ENCODE assay signal across 13 mouse cellular contexts in the genomic region with DNA sequence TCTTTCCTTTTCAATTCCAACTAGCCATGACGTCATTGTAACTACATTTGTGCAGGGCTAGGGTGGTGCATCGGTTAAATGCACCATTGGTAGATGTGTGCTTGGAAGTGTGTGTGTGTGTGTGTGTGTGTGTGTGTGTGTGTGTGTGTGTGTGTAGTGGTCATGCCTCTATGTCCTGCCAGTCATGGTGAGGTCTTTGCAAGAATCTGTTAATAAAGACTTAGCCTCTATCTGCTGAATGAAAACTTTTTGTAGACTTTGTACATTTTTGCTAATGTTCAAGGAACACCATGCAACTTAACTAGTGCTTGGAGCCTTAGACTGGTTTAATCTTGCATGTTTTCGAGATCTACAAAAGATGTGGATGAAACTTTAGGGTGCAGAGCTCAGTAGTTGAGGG. TPM values are rescaled to one million over a fixed set of nuclear protein-coding genes. Genes with fewer than 3 reads are reported as not detected.
DNase-seq lines count a peak whose midpoint lies in the region; ATAC-seq and TF ChIP-seq lines count a peak whose summit lies in the region.
"Had no signal": no experiment of that assay in that cellular context is flagged by ENCODE, and none has a peak within 500 bp of the region (broad histone marks: within the 10 kb centered on the region; RNA-seq: fewer than 3 reads in every experiment).

No protein-coding gene starts in this region.

- H3K4me1 ChIP-seq in hindbrain, embryonic 11.5 days (replicated peaks; ENCODE audit: control insufficient read depth, insufficient read depth, low read length) = peaks cover 5% of the 10 kb centered on the region; the same call in 1 of the 2 replicates
- peaks cover 27% of the 10 kb centered on the region for H3K4me1 ChIP-seq in midbrain, embryonic 13.5 days (replicated peaks)
- H3K4me1 ChIP-seq in liver, postnatal 0 days (ENCODE audit: insufficient read depth) = no peaks in the 10 kb centered on the region
- H3K4me1 ChIP-seq: liver, embryonic 13.5 days had no signal

- no peak overlapping the region for H3K4me2 ChIP-seq in hindbrain, embryonic 11.5 days (replicated peaks; ENCODE audit: low read depth, low read length)
- no peak overlapping the region for H3K4me2 ChIP-seq in midbrain, embryonic 13.5 days (replicated peaks)
- no peak overlapping the region for H3K4me2 ChIP-seq in liver, postnatal 0 days (ENCODE audit: low read depth, low read length)
- H3K4me2 ChIP-seq: heart, embryonic 13.5 days; liver, embryonic 13.5 days had no signal

- no peaks in the 10 kb centered on the region for H3K36me3 ChIP-seq in hindbrain, embryonic 11.5 days (ENCODE audit: control insufficient read depth, insufficient read depth, low read length)
- H3K36me3 ChIP-seq in midbrain, embryonic 13.5 days = no peaks in the 10 kb centered on the region
- H3K36me3 ChIP-seq in liver, postnatal 0 days (replicated peaks; ENCODE audit: insufficient read depth, low read length) = no peaks in the 10 kb centered on the region
- H3K36me3 ChIP-seq: heart, embryonic 13.5 days; liver, embryonic 13.5 days had no signal

- no peak overlapping the region for H3K9ac ChIP-seq in hindbrain, embryonic 11.5 days (ENCODE audit: low read depth, low read length)
- H3K9ac ChIP-seq in midbrain, embryonic 13.5 days (replicated peaks) = no peak overlapping the region
- H3K9ac ChIP-seq in liver, postnatal 0 days (replicated peaks) = no peak overlapping the region
- H3K9ac ChIP-seq: heart, embryonic 13.5 days; liver, embryonic 13.5 days had no signal

- no peak for TF ChIP-seq EP300 in liver, postnatal 0 days (IDR thresholded peaks at IDR 0.05; ENCODE audit: low read depth)

- ATAC-seq in hindbrain, embryonic 11.5 days (ENCODE audit: low FRiP score) = peak; percentile 76
- peak; percentile 59 for ATAC-seq in midbrain, embryonic 13.5 days
- ATAC-seq in liver, postnatal 0 days = no peak

- no peak overlapping the region for H3K4me3 ChIP-seq in left cerebral cortex, adult 2 months
- H3K4me3 ChIP-seq in hindbrain, embryonic 11.5 days (ENCODE audit: low read depth, low read length) = no peak overlapping the region
- no peak overlapping the region for H3K4me3 ChIP-seq in midbrain, embryonic 13.5 days (replicated peaks)
- H3K4me3 ChIP-seq in liver, postnatal 0 days (ENCODE audit: low read depth, low read length) = no peak overlapping the region
- H3K4me3 ChIP-seq: heart, embryonic 13.5 days; liver, embryonic 13.5 days had no signal

- no peak for DNase-seq in left cerebral cortex, adult 2 months (ENCODE audit: extremely low spot score in 1 of 2, low spot score in 2 of 2)
- DNase-seq in left cerebral cortex, postnatal 4 days = no peak
- no peak for DNase-seq in hindbrain, embryonic 11.5 days (ENCODE audit: low spot score)
- DNase-seq in testis, postnatal 10 days (ENCODE audit: low spot score) = no peak
- no peak for DNase-seq in layer of hippocampus, adult 9-10 months (ENCODE audit: low spot score)
- DNase-seq in liver, postnatal 0 days = no peak
- DNase-seq in ovary, adult 18-20 months (ENCODE audit: low spot score) = no peak
- DNase-seq: adrenal gland, postnatal 25 days; gastrocnemius, postnatal 10 days; liver, embryonic 13.5 days; spleen, adult 18-20 months had no signal

- H3K27ac ChIP-seq in left cerebral cortex, adult 2 months = peak overlapping the region; percentile 71
- H3K27ac ChIP-seq in hindbrain, embryonic 11.5 days (ENCODE audit: low read depth, low read length) = peak overlapping the region; percentile 66
- H3K27ac ChIP-seq in midbrain, embryonic 13.5 days = 0 out of 2 replicates have a peak overlapping the region, but pooled peaks have one; percentile 31
- H3K27ac ChIP-seq in liver, postnatal 0 days (ENCODE audit: low read depth) = no peak overlapping the region
- H3K27ac ChIP-seq: heart, embryonic 13.5 days; liver, embryonic 13.5 days had no signal

- H3K9me3 ChIP-seq in hindbrain, embryonic 11.5 days (ENCODE audit: control insufficient read depth, low read length) = no peaks in the 10 kb centered on the region
- no peaks in the 10 kb centered on the region for H3K9me3 ChIP-seq in midbrain, embryonic 13.5 days
- H3K9me3 ChIP-seq in liver, postnatal 0 days (ENCODE audit: low read length) = no peaks in the 10 kb centered on the region
- H3K9me3 ChIP-seq: heart, embryonic 13.5 days; liver, embryonic 13.5 days had no signal

- intact Hi-C loops in left cerebral cortex, adult 2 months (cut with DNase I) = no loop called here
- intact Hi-C loops in left cerebral cortex, postnatal 4 days (cut with DNase I) = no loop called here

- TF ChIP-seq CTCF in left cerebral cortex, adult 2 months (IDR thresholded peaks at IDR 0.05) = no peak
- TF ChIP-seq CTCF in liver, postnatal 0 days (IDR thresholded peaks at IDR 0.05; ENCODE audit: low read depth) = no peak

- WGBS in hindbrain, embryonic 11.5 days = 60% methylated on average over 3 of the region's 3 CpGs
- WGBS in midbrain, embryonic 13.5 days = 58% methylated on average over 3 of the region's 3 CpGs
- 71% methylated on average over 3 of the region's 3 CpGs for whole genome bisulfite sequencing in liver, postnatal 0 days (ENCODE audit: insufficient replicate concordance)

- H3K27me3 ChIP-seq in hindbrain, embryonic 11.5 days (ENCODE audit: control insufficient read depth, insufficient read depth, low read length) = no peaks in the 10 kb centered on the region
- H3K27me3 ChIP-seq in midbrain, embryonic 13.5 days = no peaks in the 10 kb centered on the region
- H3K27me3 ChIP-seq in liver, postnatal 0 days (ENCODE audit: insufficient read depth, low read length) = no peaks in the 10 kb centered on the region
- H3K27me3 ChIP-seq: heart, embryonic 13.5 days; liver, embryonic 13.5 days had no signal

RNA-seq across cellular contexts. Expression of a gene that starts 48.3 kb away (rescaled TPM):
- total RNA-seq in left cerebral cortex, adult 2 months (2021) = 10 to 100 TPM; 37.7 to 49.5 TPM
- 10 to 100 TPM; 14.3 to 14.4 TPM for total RNA-seq in left cerebral cortex, postnatal 4 days (2021)
- 5.4 TPM in 2 replicates for polyA plus RNA-seq in hindbrain, embryonic 11.5 days (2014; fragmentation: Nextera tagmentation; extraction: Ambion mirVana)
- polyA plus RNA-seq in midbrain, embryonic 13.5 days (2015; fragmentation: Nextera tagmentation; extraction: Ambion mirVana) = 2.3 and 2.5 TPM in 2 replicates
- 1.6 and 2.1 TPM in 2 replicates for polyA plus RNA-seq in liver, postnatal 0 days (2015; fragmentation: Nextera tagmentation; extraction: Ambion mirVana)
